Mouse (Mus musculus) lung, adult 2 months (tissue): ENCODE measurements around the gene A430033K04Rik. TPM values are rescaled to one million over a fixed set of nuclear protein-coding genes. Genes with fewer than 3 reads are reported as not detected.

Source experiments
- DNase-seq: peaks from one replicate; pipeline ENCODE4 v3.0.0; 2022
- H3K4me1 ChIP-seq: fragments of 200-500 bp; 2 replicates; pipeline ENCODE4 v1.6.1; 2011; ENCODE audit warnings: low read length; ENCODE audit not compliant: control insufficient read depth, insufficient read depth
- H3K4me3 ChIP-seq: fragments of 200-500 bp; replicated peaks from 2 replicates; pipeline ENCODE3; 2011; ENCODE audit warnings: low read depth, mild to moderate bottlenecking, control low read depth, low read length; ENCODE audit errors: extremely low read depth
- CTCF ChIP-seq: fragments of 200-500 bp; IDR thresholded peaks from 2 replicates; pipeline ENCODE4 v1.5.1; 2011; ENCODE audit warnings: mild to moderate bottlenecking, low read length, control low read depth; ENCODE audit not compliant: insufficient read depth
- POLR2A ChIP-seq: fragments of 200-500 bp; IDR thresholded peaks from 2 replicates; pipeline ENCODE4 v1.6.1; 2011; ENCODE audit warnings: low read depth, mild to moderate bottlenecking, control low read depth, low read length, borderline replicate concordance; ENCODE audit errors: extremely low read depth
- WGBS: fragments of 180-500 bp; shearing (Covaris S2); methylation state at CpG from one replicate; pipeline ENCODE4 v1.1.7; 2018; 5-methylcytosine and 5-hydroxymethylcytosine counted together
- polyA plus RNA-seq: library from polyadenylated mRNA; depleted of rRNA; stranded (reverse); fragments of >200 nt; gene quantifications from 2 replicates; pipeline ENCODE4 v1.2.3, GENCODE M21; 2012

Gene A430033K04Rik
- polyA plus RNA-seq, 1 experiment, result 2.5 TPM

DNA sequence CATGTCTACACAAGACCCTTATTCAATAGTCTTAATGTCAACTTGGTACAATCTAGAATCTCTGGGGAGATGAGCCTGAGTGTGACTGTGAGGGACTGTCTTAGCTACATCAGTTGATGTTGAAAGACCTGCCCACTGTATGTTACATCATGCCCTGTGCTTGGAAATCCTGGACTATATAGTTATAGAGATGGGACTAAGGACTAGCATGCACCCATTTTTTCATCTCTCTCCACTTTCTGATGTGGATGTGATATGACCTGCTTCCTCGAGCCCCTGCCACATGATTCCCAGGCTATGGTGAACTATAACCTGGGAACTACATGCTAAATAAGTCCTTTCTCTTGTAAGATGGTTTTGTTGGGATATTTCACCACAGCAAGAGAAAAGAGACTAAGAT lies 30.3 kb downstream of the A430033K04Rik start:
- Histone ChIP-seq H3K4me3 (no peak overlapping the region), H3K4me1 (no peaks in the 10 kb centered on the region)
- no peak for DNase-seq
- WGBS, result 97% methylated on average over 1 of the region's 1 CpGs
- TF ChIP-seq POLR2A (no peak), CTCF (no peak)

GRCm38 (mm10) chr5:138656477-138657156 lies 34.0 kb downstream of the A430033K04Rik start:
- peak; percentile 37 for DNase-seq
- 17% methylated on average over 2 of the region's 2 CpGs for WGBS
- Histone ChIP-seq H3K4me1 (no peaks in the 10 kb centered on the region), H3K4me3 (no peak overlapping the region)
- TF ChIP-seq CTCF (peak; percentile 45; the same call in 1 of the 2 replicates), POLR2A (no peak)

GRCm38 (mm10) chr5:138657407-138657806 lies 34.7 kb downstream of the A430033K04Rik start:
- TF ChIP-seq CTCF (no peak), POLR2A (no peak)
- Histone ChIP-seq H3K4me3 (no peak overlapping the region), H3K4me1 (no peaks in the 10 kb centered on the region)
- WGBS, result 88% methylated on average over 3 of the region's 3 CpGs
- no peak for DNase-seq

GRCm38 (mm10) chr5:138657854-138658253 lies 35.2 kb downstream of the A430033K04Rik start:
- peak; percentile 22 for DNase-seq
- H3K4me3 ChIP-seq, result no peak overlapping the region
- no peaks in the 10 kb centered on the region for H3K4me1 ChIP-seq
- WGBS, result 22% methylated on average over 6 of the region's 6 CpGs
- TF ChIP-seq POLR2A (no peak), CTCF (peak; percentile 23; the same call in 1 of the 2 replicates)

DNA sequence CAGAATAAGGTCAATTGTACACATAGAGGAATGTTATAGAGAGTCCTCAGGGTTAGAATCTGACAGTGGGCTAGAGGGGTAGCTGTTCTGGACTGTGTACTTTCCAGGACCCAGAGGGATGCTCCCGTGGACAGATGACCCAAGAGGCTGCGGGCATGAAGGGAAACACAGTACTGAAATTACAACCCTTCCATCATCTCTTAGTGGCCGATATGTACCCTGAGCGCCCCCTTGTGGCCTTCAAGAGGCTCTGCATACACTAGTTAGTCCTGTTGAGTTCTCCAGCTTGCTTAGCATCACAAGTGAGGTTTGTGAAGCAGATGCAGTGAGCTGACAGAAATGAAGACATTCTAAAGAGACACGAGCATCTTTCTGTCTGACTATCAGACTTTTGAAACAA lies 36.3 kb downstream of the A430033K04Rik start:
- no peaks in the 10 kb centered on the region for H3K4me1 ChIP-seq
- WGBS, result 5% methylated on average over 5 of the region's 5 CpGs
- H3K4me3 ChIP-seq, result no peak overlapping the region
- TF ChIP-seq POLR2A, result no peak
- TF ChIP-seq CTCF, result peak; percentile 74
- DNase-seq, result peak; percentile 37

DNA sequence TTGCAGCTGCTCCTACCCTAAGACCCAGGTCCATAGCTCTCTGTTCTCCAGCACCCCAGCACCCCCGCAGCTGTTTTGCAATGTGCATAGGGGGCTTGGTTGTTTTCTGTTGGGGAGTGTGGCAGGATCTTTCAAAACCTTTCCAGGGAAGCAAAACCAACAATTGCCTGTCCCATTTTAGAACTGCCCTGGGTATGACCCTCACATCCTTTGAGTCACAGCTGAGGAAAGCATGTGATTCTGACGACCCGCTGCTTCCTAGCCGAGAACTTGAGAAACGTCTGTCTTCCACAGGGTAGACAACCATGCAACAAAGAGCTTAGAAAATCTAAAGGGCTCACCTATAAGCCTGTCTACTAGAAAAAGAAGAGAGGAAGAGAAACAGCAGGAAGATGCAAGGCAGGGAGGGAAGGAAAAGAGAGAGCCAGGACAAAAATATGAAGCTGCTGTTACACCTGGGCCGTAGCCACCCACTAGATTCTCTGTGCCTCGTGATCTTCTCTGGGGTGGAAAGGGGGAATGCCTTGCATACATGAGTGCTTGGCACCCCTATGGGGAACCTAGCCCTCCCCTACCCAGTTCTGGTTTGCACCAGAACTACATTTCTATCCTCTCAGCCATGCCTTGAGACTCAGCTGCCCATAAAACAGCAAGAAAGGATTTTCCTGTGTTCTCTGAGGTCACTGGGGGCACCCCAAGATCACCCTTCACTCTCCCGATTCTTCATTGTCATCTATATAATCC lies 60.5 kb downstream of the A430033K04Rik start:
- WGBS, result 44% methylated on average over 8 of the region's 8 CpGs
- TF ChIP-seq POLR2A, result no peak
- no peak for TF ChIP-seq CTCF
- Histone ChIP-seq H3K4me1 (no peaks in the 10 kb centered on the region), H3K4me3 (no peak overlapping the region)
- DNase-seq, result no peak

- Histone ChIP-seq H3K4me1 (no peaks in the 10 kb centered on the region), H3K4me3 (no peak overlapping the region)
- TF ChIP-seq CTCF (no peak), POLR2A (no peak)
- DNase-seq, result no peak
- WGBS, result 99% methylated on average over 7 of the region's 7 CpGs
These were observed 61.2 kb downstream of the A430033K04Rik start for GRCm38 (mm10) chr5:138683821-138684220.

GRCm38 (mm10) chr5:138687453-138687852 lies 64.8 kb downstream of the A430033K04Rik start:
- TF ChIP-seq CTCF (no peak), POLR2A (no peak)
- no peaks in the 10 kb centered on the region for H3K4me1 ChIP-seq
- no peak overlapping the region for H3K4me3 ChIP-seq
- WGBS, result 54% methylated on average over 5 of the region's 5 CpGs
- no peak for DNase-seq

DNA sequence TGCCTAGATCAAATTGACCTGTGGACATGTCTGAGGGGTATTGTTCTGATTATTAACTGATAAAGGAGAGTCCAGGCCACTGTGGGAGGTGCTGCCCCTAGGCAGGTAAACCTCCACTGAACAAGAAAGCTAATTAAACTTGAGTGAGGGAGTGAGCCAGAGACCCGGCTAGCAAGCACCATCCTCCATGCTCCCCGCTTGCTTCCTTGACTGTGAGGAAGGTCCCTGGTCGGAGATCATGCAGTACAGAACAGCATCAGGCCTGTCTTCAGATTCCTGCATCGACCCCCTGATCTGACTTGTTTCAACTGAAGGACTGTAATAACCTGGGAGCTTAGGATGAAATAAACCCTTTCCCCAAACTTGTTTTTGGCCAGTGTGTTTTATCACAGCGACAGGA lies 66.6 kb downstream of the A430033K04Rik start:
- Histone ChIP-seq H3K4me3 (no peak overlapping the region), H3K4me1 (no peaks in the 10 kb centered on the region)
- DNase-seq, result no peak
- WGBS, result 68% methylated on average over 5 of the region's 5 CpGs
- TF ChIP-seq CTCF (no peak), POLR2A (no peak)

DNA sequence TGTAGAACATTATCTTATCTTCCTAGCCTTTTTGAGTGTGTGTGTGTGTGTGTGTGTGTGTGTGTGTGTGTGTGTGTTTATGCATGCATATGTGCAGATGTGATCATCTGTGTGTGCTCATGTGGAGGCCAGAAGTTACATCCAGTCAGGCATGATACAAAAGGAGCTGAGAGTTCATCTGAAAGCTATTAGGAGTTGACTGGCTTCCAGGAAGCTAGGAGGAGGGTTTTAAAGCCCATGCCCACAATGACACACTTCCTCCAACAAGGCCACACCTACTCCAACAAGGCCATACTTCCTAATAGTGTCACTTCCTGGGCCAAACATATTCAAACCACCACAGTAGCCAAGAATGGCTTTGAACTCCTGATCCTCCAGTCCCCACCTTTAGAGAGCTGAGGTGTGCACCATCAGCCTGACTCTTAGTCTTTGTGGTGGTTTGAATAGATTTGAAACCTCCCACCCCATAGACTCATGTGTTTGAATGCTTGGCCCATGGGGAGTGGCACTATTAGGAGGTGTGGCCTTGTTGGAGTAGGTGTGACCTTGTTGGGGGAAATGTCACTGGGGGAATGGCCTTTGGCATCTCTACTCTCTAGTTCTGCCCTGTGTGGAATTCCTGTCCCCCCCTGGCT lies 70.4 kb downstream of the A430033K04Rik start:
- no peaks in the 10 kb centered on the region for H3K4me1 ChIP-seq
- TF ChIP-seq CTCF (no peak), POLR2A (no peak)

More for the DNA sequence above, 70.4 kb downstream of the A430033K04Rik start:
- no peak overlapping the region for H3K4me3 ChIP-seq
- DNase-seq, result no peak
